Mouse (Mus musculus): Measurements from ENCODE around the gene Olfr412. TPM values are rescaled to one million over a fixed set of nuclear protein-coding genes. Genes with fewer than 3 reads are reported as not detected.

Olfr412 gene
- polyA plus RNA-seq, 1 experiment from 2014 or later, result not detected

GRCm38 (mm10) chr11:74393489-74393888 is 31.6 kb downstream of the Olfr412 start:
- 24% methylated on average over 5 of the region's 5 CpGs for WGBS
- no peak overlapping the region for H3K9ac ChIP-seq
- peak; percentile 71 for ATAC-seq
- H3K27me3 ChIP-seq, result no peaks in the 10 kb centered on the region
- no peaks in the 10 kb centered on the region for H3K9me3 ChIP-seq (replicated peaks)
- H3K27ac ChIP-seq, result no peak overlapping the region
- no peaks in the 10 kb centered on the region for H3K36me3 ChIP-seq (ENCODE audit: poor library complexity, severe bottlenecking)
- peaks cover 13% of the 10 kb centered on the region for H3K4me1 ChIP-seq
- no peak overlapping the region for H3K4me3 ChIP-seq
- H3K4me2 ChIP-seq, result no peak overlapping the region

GRCm38 (mm10) chr11:74395583-74395982 is 33.7 kb downstream of the Olfr412 start:
- WGBS, result 91% methylated on average over 18 of the region's 18 CpGs
- Histone ChIP-seq H3K4me1 (peaks cover 13% of the 10 kb centered on the region), H3K4me3 (no peak overlapping the region), H3K9me3 (replicated peaks) (no peaks in the 10 kb centered on the region), H3K27me3 (no peaks in the 10 kb centered on the region), H3K36me3 (ENCODE audit: poor library complexity, severe bottlenecking) (no peaks in the 10 kb centered on the region), H3K4me2 (no peak overlapping the region), H3K9ac (no peak overlapping the region), H3K27ac (no peak overlapping the region)
- no peak for ATAC-seq

DNA sequence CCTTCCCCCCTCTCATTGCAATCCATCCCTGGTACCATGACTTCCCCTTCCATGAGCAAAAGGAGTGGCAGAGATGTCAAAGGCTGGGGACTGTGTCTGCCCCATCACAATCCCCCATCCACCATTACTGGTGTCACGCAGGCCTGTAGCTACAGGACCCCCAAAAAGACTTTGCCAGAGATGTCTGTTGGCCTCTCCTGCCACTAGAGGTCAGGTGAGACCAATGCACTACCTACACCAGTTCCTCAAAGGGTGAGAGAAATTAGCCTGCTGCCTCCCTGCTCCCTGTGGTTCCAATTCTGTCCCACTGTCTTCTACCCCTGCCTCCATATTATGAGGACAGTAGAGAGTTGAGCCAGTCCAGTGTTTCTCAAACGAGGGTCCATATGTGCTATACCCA is 40.3 kb downstream of the Olfr412 start:
- no peaks in the 10 kb centered on the region for H3K27me3 ChIP-seq
- no peak overlapping the region for H3K9ac ChIP-seq
- no peak overlapping the region for H3K4me2 ChIP-seq
- WGBS, result 50% methylated on average over 2 of the region's 2 CpGs
- H3K27ac ChIP-seq, result no peak overlapping the region
- no peaks in the 10 kb centered on the region for H3K4me1 ChIP-seq
- ATAC-seq, result no peak
- H3K4me3 ChIP-seq, result no peak overlapping the region
- H3K36me3 ChIP-seq (ENCODE audit: poor library complexity, severe bottlenecking), result no peaks in the 10 kb centered on the region
- H3K9me3 ChIP-seq (replicated peaks), result no peaks in the 10 kb centered on the region

- no peaks in the 10 kb centered on the region for H3K36me3 ChIP-seq (ENCODE audit: poor library complexity, severe bottlenecking)
- no peak overlapping the region for H3K9ac ChIP-seq
- peaks cover 13% of the 10 kb centered on the region for H3K4me1 ChIP-seq
- H3K9me3 ChIP-seq (replicated peaks), result no peaks in the 10 kb centered on the region
- H3K27ac ChIP-seq, result no peak overlapping the region
- no peak for ATAC-seq
- WGBS, result 79% methylated on average over 2 of the region's 2 CpGs
- no peak overlapping the region for H3K4me3 ChIP-seq
- H3K27me3 ChIP-seq, result no peaks in the 10 kb centered on the region
- no peak overlapping the region for H3K4me2 ChIP-seq
Observed at GRCm38 (mm10) chr11:74404216-74404615, 42.3 kb downstream of the Olfr412 start.

DNA sequence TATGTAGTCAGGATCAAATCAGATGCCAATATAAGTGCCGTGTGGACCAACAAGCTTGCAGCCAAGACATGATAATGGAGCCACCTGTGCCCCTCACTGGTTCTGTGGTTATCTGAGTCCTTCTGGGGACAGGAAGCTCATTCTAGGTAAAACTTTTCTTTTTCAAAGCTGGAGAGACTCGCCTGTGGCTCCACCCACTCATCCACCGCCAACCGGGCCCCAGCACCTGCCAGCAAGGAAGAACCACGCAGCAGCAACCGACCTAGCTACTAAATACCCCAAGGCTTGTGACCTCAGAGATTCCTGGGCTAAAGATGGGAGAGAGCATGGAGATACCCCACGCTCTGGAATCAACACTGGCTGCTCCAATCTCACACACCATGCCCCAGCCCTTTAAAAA is 43.3 kb downstream of the Olfr412 start:
- no peak overlapping the region for H3K27ac ChIP-seq
- H3K36me3 ChIP-seq (ENCODE audit: poor library complexity, severe bottlenecking), result no peaks in the 10 kb centered on the region
- no peak overlapping the region for H3K4me3 ChIP-seq
- no peaks in the 10 kb centered on the region for H3K9me3 ChIP-seq (replicated peaks)
- H3K4me1 ChIP-seq, result peaks cover 23% of the 10 kb centered on the region
- H3K27me3 ChIP-seq, result no peaks in the 10 kb centered on the region
- H3K9ac ChIP-seq, result no peak overlapping the region
- ATAC-seq, result no peak
- 82% methylated on average over 7 of the region's 7 CpGs for WGBS
- no peak overlapping the region for H3K4me2 ChIP-seq

- WGBS, result 53% methylated on average over 4 of the region's 4 CpGs
- Histone ChIP-seq H3K27me3 (no peaks in the 10 kb centered on the region), H3K27ac (peak overlapping the region; percentile 87), H3K4me2 (0 out of 2 replicates have a peak overlapping the region, but pooled peaks have one; percentile 7), H3K9ac (no peak overlapping the region), H3K4me3 (no peak overlapping the region), H3K9me3 (replicated peaks) (no peaks in the 10 kb centered on the region), H3K4me1 (peaks cover 40% of the 10 kb centered on the region), H3K36me3 (ENCODE audit: poor library complexity, severe bottlenecking) (no peaks in the 10 kb centered on the region)
- peak; percentile 90 for ATAC-seq
Observed at GRCm38 (mm10) chr11:74408587-74409446, 46.9 kb downstream of the Olfr412 start.

- WGBS, result 61% methylated on average over 5 of the region's 5 CpGs
- peak; percentile 23; the same call in 1 of the 2 replicates for ATAC-seq
- Histone ChIP-seq H3K4me1 (peaks cover 40% of the 10 kb centered on the region), H3K9ac (0 out of 2 replicates have a peak overlapping the region, but pooled peaks have one; percentile 17), H3K27ac (peak overlapping the region; percentile 87), H3K4me3 (no peak overlapping the region), H3K9me3 (replicated peaks) (no peaks in the 10 kb centered on the region), H3K36me3 (ENCODE audit: poor library complexity, severe bottlenecking) (no peaks in the 10 kb centered on the region), H3K27me3 (no peaks in the 10 kb centered on the region), H3K4me2 (0 out of 2 replicates have a peak overlapping the region, but pooled peaks have one; percentile 7)
Observed at GRCm38 (mm10) chr11:74409447-74409754, 47.5 kb downstream of the Olfr412 start.

DNA sequence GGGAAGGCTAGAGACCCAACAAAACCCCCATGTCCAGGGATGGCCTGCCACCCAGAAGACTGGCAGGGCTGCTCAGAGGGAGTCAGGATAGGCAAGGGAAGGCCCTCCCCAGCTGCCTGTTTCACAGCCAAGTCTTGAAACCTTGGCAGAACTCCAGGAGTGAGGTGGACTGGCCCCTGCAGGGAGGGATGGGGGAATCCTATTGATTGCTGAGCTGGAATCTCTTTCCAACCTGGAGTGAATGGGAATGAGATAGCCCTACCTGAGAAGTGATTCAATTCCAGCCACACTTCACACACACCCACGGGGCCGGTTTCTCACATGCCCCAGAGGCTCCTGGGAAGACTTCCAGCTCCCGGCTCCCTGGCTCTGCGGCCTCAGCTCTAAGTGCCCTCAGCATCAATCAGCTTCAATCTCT is 47.9 kb downstream of the Olfr412 start:
- H3K9ac ChIP-seq, result 0 out of 2 replicates have a peak overlapping the region, but pooled peaks have one; percentile 17
- 22% methylated on average over 4 of the region's 4 CpGs for WGBS
- ATAC-seq, result peak; percentile 62

GRCm38 (mm10) chr11:74411943-74412342 is 50.1 kb downstream of the Olfr412 start:
- Histone ChIP-seq H3K9me3 (replicated peaks) (no peaks in the 10 kb centered on the region), H3K9ac (no peak overlapping the region), H3K4me2 (no peak overlapping the region), H3K27me3 (no peaks in the 10 kb centered on the region), H3K4me1 (peaks cover 54% of the 10 kb centered on the region), H3K36me3 (ENCODE audit: poor library complexity, severe bottlenecking) (no peaks in the 10 kb centered on the region), H3K4me3 (no peak overlapping the region), H3K27ac (no peak overlapping the region)
- ATAC-seq, result no peak
- 64% methylated on average over 3 of the region's 3 CpGs for WGBS

More for the DNA sequence above, 47.9 kb downstream of the Olfr412 start:
- Histone ChIP-seq H3K4me1 (peaks cover 41% of the 10 kb centered on the region), H3K36me3 (ENCODE audit: poor library complexity, severe bottlenecking) (no peaks in the 10 kb centered on the region), H3K9me3 (replicated peaks) (no peaks in the 10 kb centered on the region), H3K4me3 (no peak overlapping the region), H3K27ac (peak overlapping the region; percentile 87), H3K27me3 (no peaks in the 10 kb centered on the region), H3K4me2 (no peak overlapping the region)

DNA sequence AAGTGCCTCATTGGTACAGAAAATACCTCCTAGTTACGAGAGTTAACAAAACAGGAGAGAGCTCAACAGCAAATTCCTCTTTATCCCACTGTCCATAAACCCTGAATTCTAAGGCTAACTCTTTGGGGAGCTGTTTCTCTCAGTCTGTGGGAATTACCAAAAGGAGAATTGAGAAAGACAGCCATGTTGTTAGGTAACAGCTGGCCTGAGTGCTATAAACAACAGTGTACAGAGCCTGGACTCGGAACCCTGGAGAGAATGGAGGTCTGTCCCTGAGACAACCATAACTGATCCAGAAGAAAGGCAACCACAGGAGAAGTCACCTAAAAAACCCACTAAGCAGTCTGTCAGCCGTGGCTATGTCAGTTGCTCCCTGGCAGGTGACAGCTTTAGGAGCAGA is 50.6 kb downstream of the Olfr412 start:
- WGBS, result 78% methylated on average over 3 of the region's 3 CpGs
- H3K4me1 ChIP-seq, result peaks cover 54% of the 10 kb centered on the region
- H3K4me2 ChIP-seq, result no peak overlapping the region
- no peak for ATAC-seq
- H3K9me3 ChIP-seq (replicated peaks), result no peaks in the 10 kb centered on the region
- H3K9ac ChIP-seq, result no peak overlapping the region
- H3K27ac ChIP-seq, result no peak overlapping the region
- no peaks in the 10 kb centered on the region for H3K36me3 ChIP-seq (ENCODE audit: poor library complexity, severe bottlenecking)
- no peaks in the 10 kb centered on the region for H3K27me3 ChIP-seq
- no peak overlapping the region for H3K4me3 ChIP-seq

DNA sequence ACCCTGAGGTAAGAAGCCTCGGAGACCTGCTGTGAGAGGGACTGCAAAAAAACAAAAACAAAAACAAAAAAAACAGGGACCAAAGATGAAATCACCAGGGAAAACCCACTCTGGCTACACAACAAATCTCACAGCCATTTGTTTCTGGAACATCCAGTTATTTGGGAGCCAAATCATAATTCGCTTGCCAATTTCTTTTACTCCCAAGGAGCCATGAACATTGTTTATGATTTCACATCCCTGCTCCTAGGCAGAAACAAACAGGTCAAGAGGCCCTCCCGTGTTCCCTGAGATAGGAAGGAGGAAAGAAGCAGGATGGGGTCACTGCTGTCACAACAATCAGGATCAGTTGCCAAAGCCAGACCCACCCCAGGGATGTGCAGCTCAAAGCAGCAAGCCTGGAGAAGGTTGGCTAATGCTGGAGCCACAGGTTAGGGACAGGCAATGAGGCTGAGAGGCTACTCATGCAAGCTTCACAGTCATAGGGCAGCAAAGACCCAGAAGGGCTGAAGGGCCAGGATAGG is 51.6 kb downstream of the Olfr412 start:
- Histone ChIP-seq H3K27me3 (no peaks in the 10 kb centered on the region), H3K27ac (no peak overlapping the region), H3K9ac (no peak overlapping the region), H3K4me1 (peaks cover 48% of the 10 kb centered on the region), H3K4me2 (no peak overlapping the region), H3K36me3 (ENCODE audit: poor library complexity, severe bottlenecking) (no peaks in the 10 kb centered on the region), H3K4me3 (no peak overlapping the region), H3K9me3 (replicated peaks) (no peaks in the 10 kb centered on the region)
- no peak for ATAC-seq
- WGBS, result 76% methylated on average over 3 of the region's 3 CpGs

GRCm38 (mm10) chr11:74414112-74414511 is 52.2 kb downstream of the Olfr412 start:
- WGBS, result 86% methylated on average over 9 of the region's 9 CpGs
- H3K27ac ChIP-seq, result no peak overlapping the region
- no peak overlapping the region for H3K4me3 ChIP-seq
- H3K4me2 ChIP-seq, result no peak overlapping the region
- no peaks in the 10 kb centered on the region for H3K9me3 ChIP-seq (replicated peaks)
- H3K4me1 ChIP-seq, result peaks cover 42% of the 10 kb centered on the region
- ATAC-seq, result no peak
- no peak overlapping the region for H3K9ac ChIP-seq
- no peaks in the 10 kb centered on the region for H3K36me3 ChIP-seq (ENCODE audit: poor library complexity, severe bottlenecking)
- H3K27me3 ChIP-seq, result no peaks in the 10 kb centered on the region
